Mouse (Mus musculus): ENCODE results near the gene Nr4a1.

The Nr4a1 gene

DNA sequence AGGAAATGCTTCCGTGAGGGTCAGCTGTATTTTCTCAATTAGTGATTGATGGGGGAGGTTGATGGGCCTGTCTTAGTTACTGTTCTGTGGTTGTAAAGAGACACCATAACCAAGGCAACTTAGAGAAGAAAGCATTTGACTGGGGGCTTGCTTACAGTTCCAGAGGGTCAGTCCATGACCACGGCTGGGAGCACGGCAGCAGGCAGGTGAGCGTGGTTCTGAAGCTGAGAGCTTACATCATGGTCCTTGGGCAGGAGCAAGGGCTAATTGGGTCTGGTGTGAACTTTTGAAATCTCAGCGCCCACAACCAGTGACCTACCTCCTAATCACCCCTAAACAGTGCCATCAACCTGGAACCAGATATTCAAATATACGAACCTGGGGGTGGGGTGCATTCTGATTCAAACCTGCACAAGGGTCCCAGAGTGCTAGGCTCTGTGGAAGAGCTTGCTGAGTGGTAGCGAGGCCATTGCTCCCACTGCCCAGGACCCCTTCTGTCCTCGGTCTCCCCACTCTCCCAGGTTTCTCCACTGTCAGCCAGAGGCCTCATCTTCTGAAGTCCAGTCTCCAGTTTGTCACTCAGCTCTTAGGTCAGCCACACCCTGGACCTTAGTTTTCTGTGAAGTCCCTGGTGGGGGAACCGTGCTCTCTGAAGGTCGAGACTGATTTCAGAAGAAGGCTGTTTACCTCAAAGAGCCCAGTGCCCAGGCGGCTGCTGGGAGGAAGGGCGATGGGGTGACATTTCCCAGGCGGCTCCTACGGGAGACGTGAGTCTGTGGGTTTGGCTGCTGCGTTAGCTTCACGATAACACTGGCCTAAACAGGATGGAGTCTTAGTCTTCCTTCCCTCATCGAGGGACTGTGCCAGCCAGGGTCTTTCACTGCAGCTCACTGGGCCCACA lies 63.1 kb downstream of the Nr4a1 start:
- DNase-seq = peak; percentile 94

- DNase-seq = no peak
These were observed 63.9 kb downstream of the Nr4a1 start for GRCm38 (mm10) chr15:101317814-101318500.

- peak; percentile 96 for DNase-seq
These were observed 65.1 kb downstream of the Nr4a1 start for GRCm38 (mm10) chr15:101318889-101319765.

DNA sequence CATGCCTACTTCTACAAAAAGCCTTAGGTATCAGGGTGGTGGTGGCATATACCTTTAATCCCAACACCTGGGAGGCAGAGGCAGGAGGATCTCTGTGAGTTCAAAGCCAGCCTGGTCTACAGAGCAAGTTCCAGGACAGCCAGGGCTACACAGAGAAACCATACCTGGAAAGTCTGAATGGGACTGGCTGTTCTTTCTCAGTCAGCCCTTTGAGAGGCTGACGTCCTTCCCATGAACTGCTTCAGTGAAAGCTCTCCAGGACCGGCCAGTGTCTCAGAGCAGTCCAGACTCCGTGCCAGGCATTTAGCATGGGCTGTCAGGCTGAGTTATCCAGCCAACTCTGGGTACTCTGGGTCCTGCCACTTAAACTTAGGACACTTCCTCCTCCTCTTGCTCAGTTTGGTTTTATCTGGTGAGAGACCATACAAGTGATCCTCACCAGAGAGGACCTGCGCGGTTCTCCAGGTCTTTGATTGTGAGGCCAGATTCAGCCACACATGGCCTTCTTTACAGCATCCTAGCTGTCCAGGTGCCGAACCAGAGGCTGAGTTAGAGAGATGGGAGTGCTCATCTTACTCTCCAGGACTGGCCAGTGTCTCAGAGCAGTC lies 66.0 kb downstream of the Nr4a1 start:
- DNase-seq = peak; percentile 94

- peak; percentile 97 for DNase-seq
These were observed 66.6 kb downstream of the Nr4a1 start for GRCm38 (mm10) chr15:101320618-101321041.

DNA sequence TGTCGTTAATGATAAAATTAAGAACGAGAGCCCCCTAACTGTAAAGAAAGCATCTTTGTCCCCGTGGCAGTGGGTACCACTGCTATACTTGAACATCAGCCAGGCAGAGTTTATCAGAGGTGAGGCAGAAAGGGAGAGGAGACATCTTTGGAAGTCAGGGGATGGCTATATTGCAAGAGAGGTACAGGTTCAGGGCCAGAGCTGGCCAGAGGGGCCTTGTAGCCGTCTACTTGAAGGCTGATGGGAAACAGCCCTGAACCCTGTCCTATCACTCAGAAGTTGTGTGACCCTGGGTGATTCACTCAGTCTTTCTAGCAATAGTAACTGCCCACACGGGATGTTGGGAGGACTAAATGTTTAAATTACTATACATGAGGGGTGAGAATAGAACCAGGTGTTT lies 67.1 kb downstream of the Nr4a1 start:
- DNase-seq = peak; percentile 92

- DNase-seq = peak; percentile 86
These were observed 68.0 kb downstream of the Nr4a1 start for GRCm38 (mm10) chr15:101322106-101322505.

- DNase-seq = peak; percentile 90
These were observed 68.6 kb downstream of the Nr4a1 start for GRCm38 (mm10) chr15:101322640-101323039.

DNA sequence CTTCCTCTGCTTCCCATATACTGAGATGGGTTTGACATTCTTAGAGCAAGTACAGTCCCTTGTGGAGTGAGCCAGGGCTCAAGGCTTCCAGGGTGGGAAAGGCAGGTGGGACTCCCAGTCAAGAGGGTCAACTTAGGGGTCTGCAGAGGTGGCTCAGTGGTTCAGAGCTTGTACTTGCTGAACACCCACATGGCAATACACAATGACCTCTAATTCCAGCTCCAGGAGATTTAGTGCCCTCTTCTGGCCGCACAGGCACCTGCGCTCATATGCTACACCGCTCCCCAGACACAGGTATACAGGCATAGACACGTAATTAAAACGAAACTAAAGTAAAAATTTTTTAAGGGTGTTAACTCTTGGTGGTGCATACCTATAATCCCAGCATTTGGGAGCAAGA lies 69.4 kb downstream of the Nr4a1 start:
- DNase-seq = peak; percentile 87
